Mouse (Mus musculus) stomach, embryonic 16.5 days (tissue): ENCODE data around the gene Vmn1r77. TPM values are rescaled to one million over a fixed set of nuclear protein-coding genes. Genes with fewer than 3 reads are reported as not detected.
"Not testable (repeated sequence)": the region's sequence is repeated elsewhere in the genome, so short reads cannot be mapped to it uniquely, and the experiment has no call there.

Source experiments
- ATAC-seq: fragments of 200-750 bp; cut with Nextera tagmentation; 2 replicates; pipeline ENCODE4 v1.8.0; 2017; ENCODE audit warnings: moderate number of reproducible peaks, moderate TSS enrichment; ENCODE audit not compliant: insufficient read depth, low FRiP score
- H3K27ac ChIP-seq: fragments of 300-500 bp; sonication (generic); 2 replicates; pipeline ENCODE4 v1.5.1; 2014; ENCODE audit warnings: low read length
- H3K27me3 ChIP-seq: fragments of 300-500 bp; sonication (generic); 2 replicates; pipeline ENCODE4 v1.6.1; 2014; ENCODE audit warnings: low read length, control low read depth, mixed read lengths; ENCODE audit not compliant: control insufficient read depth, insufficient read depth
- H3K36me3 ChIP-seq: fragments of 300-500 bp; sonication (generic); 2 replicates; pipeline ENCODE4 v1.6.1; 2014; ENCODE audit warnings: low read length; ENCODE audit not compliant: control insufficient read depth, insufficient read depth
- H3K4me1 ChIP-seq: fragments of 300-500 bp; sonication (generic); 2 replicates; pipeline ENCODE4 v1.6.1; 2014; ENCODE audit warnings: low read length, control low read depth, mixed read lengths; ENCODE audit not compliant: control insufficient read depth, insufficient read depth
- H3K4me2 ChIP-seq: fragments of 300-500 bp; sonication (generic); 2 replicates; pipeline ENCODE4 v1.6.1; 2014; ENCODE audit warnings: low read depth, low read length, mixed read lengths
- H3K4me3 ChIP-seq: fragments of 300-500 bp; sonication (generic); replicated peaks from 2 replicates; pipeline ENCODE4 v1.5.1; 2014; ENCODE audit warnings: mild to moderate bottlenecking, low read length
- H3K9ac ChIP-seq: fragments of 300-500 bp; sonication (generic); 2 replicates; pipeline ENCODE4 v1.6.1; 2014; ENCODE audit warnings: low read length
- H3K9me3 ChIP-seq: fragments of 300-500 bp; sonication (generic); replicated peaks from 2 replicates; pipeline ENCODE4 v1.6.1; 2016; ENCODE audit warnings: low read length, control low read depth; ENCODE audit not compliant: control insufficient read depth
- WGBS: fragments of 180-500 bp; shearing (Covaris S2); extraction: QIAGEN DNeasy Blood & Tissue Kit; methylation state at CpG from one replicate; pipeline ENCODE4 v1.1.7; 2014; 5-methylcytosine and 5-hydroxymethylcytosine counted together
- polyA plus RNA-seq: library from polyadenylated mRNA; unstranded; fragments of >200 nt; fragmentation: Nextera tagmentation; extraction: Ambion mirVana; gene quantifications from 2 replicates; pipeline ENCODE4 v1.2.1, GENCODE M21; 2015

Gene Vmn1r77
- not detected in 2 replicates for polyA plus RNA-seq

DNA sequence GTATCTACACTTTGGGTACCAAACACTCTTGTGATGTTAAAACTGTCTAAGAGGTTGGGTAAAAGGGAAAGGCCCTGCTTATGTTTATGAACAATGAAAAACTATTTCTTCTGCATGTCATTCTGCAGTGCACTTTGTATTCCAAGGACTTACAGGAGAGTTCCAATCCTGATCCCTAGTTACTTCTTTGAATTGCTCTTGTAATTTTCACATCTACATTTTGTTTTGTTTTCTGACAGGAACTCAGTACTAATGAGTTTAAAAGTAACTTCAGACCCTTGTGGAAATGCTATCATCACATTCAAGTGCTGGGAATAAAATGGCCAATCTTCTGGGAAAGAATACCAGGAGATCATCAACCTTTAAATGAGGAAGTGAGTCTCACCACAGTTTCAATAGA, at the start of gene Vmn1r77:
Gene Vmn1r77, plus strand, starts transcription at position 301 of the 400 bp plus-strand sequence.
- H3K27ac ChIP-seq, H3K9me3 ChIP-seq, H3K9ac ChIP-seq, H3K4me3 ChIP-seq, H3K4me1 ChIP-seq, ATAC-seq, H3K4me2 ChIP-seq, H3K27me3 ChIP-seq, H3K36me3 ChIP-seq: not testable (repeated sequence)

DNA sequence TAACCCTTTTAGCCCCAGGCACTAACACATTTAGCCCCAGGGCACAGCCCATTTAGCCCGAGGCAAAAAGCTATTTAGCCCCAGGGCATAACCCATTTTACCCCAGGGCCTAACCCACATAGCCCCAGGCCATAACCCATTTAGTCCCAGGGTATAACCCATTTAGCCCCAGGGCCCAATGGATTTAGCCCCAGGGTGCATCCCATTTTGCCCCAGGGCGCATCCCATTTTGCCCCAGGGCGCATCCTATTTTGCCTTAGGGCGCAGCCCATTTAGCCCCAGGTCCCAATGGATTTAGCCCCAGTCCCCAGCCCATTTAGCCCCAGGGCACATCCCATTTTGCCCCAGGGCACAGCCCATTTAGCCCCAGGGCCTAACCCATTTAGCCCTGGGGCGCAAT, 25.1 kb upstream of the Vmn1r77 start:
- peaks cover 39% of the 10 kb centered on the region for H3K9me3 ChIP-seq
- ATAC-seq, H3K27me3 ChIP-seq, H3K4me2 ChIP-seq, H3K27ac ChIP-seq, H3K4me1 ChIP-seq, H3K4me3 ChIP-seq, H3K9ac ChIP-seq, H3K36me3 ChIP-seq: not testable (repeated sequence)
- 94% methylated on average over 5 of the region's 5 CpGs for WGBS

DNA sequence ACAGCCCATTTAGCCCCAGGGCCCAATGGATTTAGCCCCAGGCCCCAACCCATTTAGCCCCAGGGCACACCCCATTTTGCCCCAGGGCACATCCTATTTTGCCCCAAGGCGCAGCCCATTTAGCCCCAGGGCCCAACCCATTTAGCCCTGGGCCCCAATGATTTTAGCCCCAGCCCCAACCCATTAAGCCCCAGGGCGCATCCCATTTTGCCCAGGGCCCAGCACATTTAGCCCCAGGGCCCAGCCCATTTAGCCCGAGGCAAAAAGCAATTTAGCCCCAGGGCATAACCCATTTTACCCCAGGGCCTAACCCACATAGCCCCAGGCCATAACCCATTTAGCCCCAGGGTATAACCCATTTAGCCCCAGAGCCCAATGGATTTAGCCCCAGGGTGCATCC, 24.2 kb upstream of the Vmn1r77 start:
- peak; percentile 34; the same call in 1 of the 2 replicates for ATAC-seq
- H3K27ac ChIP-seq, H3K9ac ChIP-seq, H3K4me1 ChIP-seq, H3K27me3 ChIP-seq, H3K4me3 ChIP-seq, H3K36me3 ChIP-seq, H3K4me2 ChIP-seq: not testable (repeated sequence)
- peaks cover 48% of the 10 kb centered on the region for H3K9me3 ChIP-seq
- WGBS: 93% methylated on average over 3 of the region's 3 CpGs

DNA sequence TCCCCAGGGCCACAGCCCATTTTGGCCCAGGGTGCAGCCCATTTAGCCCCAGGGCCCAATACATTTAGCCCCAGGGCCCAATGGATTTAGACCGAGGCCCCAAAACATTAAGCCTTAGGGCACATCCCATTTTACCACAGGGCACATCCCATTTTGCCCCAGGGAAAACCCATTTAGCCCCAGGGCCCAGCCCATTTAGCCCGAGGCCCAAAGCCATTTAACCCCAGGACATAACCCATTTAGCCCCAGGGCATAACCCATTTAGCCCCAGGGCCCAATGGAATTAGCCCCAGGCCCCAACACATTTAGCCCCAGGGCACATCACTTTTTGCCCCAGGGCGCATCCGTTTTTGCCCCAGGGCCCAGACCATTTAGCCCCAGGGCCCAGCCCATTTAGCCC, 23.4 kb upstream of the Vmn1r77 start:
- ATAC-seq: no peak
- 79% methylated on average over 4 of the region's 4 CpGs for WGBS
- Histone ChIP-seq H3K27ac (no peak overlapping the region), H3K9ac (no peak overlapping the region), H3K4me2 (no peak overlapping the region), H3K9me3 (peaks cover 53% of the 10 kb centered on the region), H3K27me3 (no peaks in the 10 kb centered on the region), H3K4me1 (no peaks in the 10 kb centered on the region), H3K36me3 (no peaks in the 10 kb centered on the region), H3K4me3 (no peak overlapping the region)

DNA sequence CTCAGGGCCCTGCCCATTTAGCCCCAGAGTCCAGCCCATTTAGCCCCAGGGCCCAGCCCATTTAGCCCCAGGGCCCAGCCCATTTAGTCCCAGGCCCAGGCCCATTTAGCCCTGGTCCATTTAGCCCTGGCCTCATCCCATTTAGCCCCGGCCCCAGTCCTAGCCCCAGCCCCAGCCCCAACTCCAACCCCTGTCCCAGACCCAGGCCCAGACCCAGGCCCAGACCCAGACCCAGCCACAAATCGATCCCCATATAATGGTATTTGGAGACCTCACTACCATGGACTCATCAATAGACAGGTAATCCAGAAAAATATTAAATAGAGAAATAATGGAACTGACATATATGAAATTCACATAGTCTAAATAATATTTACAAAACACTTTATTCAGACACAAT, 18.7 kb upstream of the Vmn1r77 start:
- H3K9me3 ChIP-seq: peaks cover 47% of the 10 kb centered on the region
- not testable (repeated sequence) for H3K4me3 ChIP-seq, H3K27me3 ChIP-seq, H3K4me1 ChIP-seq, H3K4me2 ChIP-seq, H3K9ac ChIP-seq, H3K27ac ChIP-seq, H3K36me3 ChIP-seq
- 0 out of 2 replicates have a peak, but pooled peaks have one; percentile 37 for ATAC-seq
- 85% methylated on average over 2 of the region's 2 CpGs for WGBS

DNA sequence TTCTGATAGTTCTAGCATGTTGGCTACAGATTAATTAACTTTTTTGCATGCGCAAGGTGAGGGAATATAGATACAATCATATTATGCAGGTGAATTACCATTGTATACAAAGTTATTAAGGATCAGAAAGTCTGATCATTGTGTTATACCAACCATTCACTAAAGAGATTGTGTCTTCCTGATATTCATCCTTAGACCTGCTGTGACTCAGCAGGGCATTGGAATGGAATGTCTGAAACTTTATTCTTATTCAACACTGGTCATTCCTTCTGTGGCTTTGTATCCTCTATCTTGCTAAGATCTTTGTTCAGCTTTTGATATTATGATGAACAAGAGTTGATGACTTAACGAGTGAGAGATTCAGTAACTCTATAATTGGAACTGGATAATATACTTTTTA, 4.1 kb downstream of the Vmn1r77 start:
- H3K4me3 ChIP-seq: no peak overlapping the region
- H3K9me3 ChIP-seq: no peaks in the 10 kb centered on the region
- ATAC-seq: no peak
- no peak overlapping the region for H3K4me2 ChIP-seq
- H3K27ac ChIP-seq: no peak overlapping the region
- 69% methylated on average over 2 of the region's 2 CpGs for WGBS
- H3K27me3 ChIP-seq: no peaks in the 10 kb centered on the region
- H3K36me3 ChIP-seq: no peaks in the 10 kb centered on the region
- H3K4me1 ChIP-seq: no peaks in the 10 kb centered on the region
- no peak overlapping the region for H3K9ac ChIP-seq

Other genes starting within 250 kb of the Vmn1r77 start
- not detected in 2 replicates for gene Vmn1r74, start 202.8 kb upstream of the Vmn1r77 start, polyA plus RNA-seq
- gene Vmn1r75, start 162.1 kb upstream of the Vmn1r77 start, polyA plus RNA-seq: not detected in 2 replicates
- gene Vmn1r76, start 98.5 kb upstream of the Vmn1r77 start, polyA plus RNA-seq: not detected in 2 replicates
- not detected in 2 replicates for gene Vmn1r78, start 113.5 kb downstream of the Vmn1r77 start, polyA plus RNA-seq
- gene Vmn1r79, start 134.5 kb downstream of the Vmn1r77 start, polyA plus RNA-seq: not detected in 2 replicates
- not detected in 2 replicates for gene Vmn1r80, start 152.5 kb downstream of the Vmn1r77 start, polyA plus RNA-seq
- gene Vmn1r81, start 231.5 kb downstream of the Vmn1r77 start, polyA plus RNA-seq: not detected in 2 replicates